Mouse (Mus musculus): ENCODE results near the gene Cpne5. TPM values are rescaled to one million over a fixed set of nuclear protein-coding genes. Genes with fewer than 3 reads are reported as not detected.

Cpne5 gene
- total and polyA plus RNA-seq, 2 experiments = not detected

DNA sequence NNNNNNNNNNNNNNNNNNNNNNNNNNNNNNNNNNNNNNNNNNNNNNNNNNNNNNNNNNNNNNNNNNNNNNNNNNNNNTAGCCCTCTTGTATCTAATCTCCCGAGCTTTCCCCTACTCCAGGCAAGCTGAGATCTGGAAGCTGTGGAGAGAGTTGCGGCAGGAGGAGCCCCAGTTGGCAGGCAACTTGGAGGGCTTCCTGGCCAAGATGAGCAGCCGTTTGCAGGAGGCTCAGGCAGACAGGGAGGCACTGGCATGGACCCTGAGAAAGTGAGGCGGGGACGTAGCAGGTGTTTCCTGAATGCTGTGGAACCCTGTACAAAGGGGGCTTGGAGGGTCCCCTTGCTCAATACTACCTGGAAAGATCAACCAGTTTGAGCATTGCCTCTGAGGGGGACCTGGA is 102.9 kb downstream of the Cpne5 start:
- no peaks in the 10 kb centered on the region for H3K36me3 ChIP-seq (ENCODE audit: control insufficient read depth, insufficient read depth, low read length)
- no peak overlapping the region for H3K4me3 ChIP-seq (ENCODE audit: insufficient read depth, low read depth, low read length)
- no peaks in the 10 kb centered on the region for H3K27me3 ChIP-seq (ENCODE audit: control insufficient read depth, insufficient read depth, low read length)
- no peak overlapping the region for H3K27ac ChIP-seq (replicated peaks; ENCODE audit: insufficient read depth, low read depth, low read length)
- WGBS = 68% methylated on average over 5 of the region's 5 CpGs
- H3K9ac ChIP-seq (ENCODE audit: low read depth, low read length) = no peak overlapping the region
- no peak for TF ChIP-seq POLR2A (IDR thresholded peaks at IDR 0.05; ENCODE audit: extremely low read depth, insufficient read depth, low read length)
- no peak for TF ChIP-seq CTCF (IDR thresholded peaks at IDR 0.05; ENCODE audit: low read depth, low read length)
- no peaks in the 10 kb centered on the region for H3K79me2 ChIP-seq (ENCODE audit: control insufficient read depth, insufficient read depth, low read length)
- DNase-seq (ENCODE audit: extremely low read depth, low read depth, low spot score) = no peak
- peaks cover 6% of the 10 kb centered on the region for H3K4me1 ChIP-seq (ENCODE audit: control insufficient read depth, insufficient read depth, low read length)

DNA sequence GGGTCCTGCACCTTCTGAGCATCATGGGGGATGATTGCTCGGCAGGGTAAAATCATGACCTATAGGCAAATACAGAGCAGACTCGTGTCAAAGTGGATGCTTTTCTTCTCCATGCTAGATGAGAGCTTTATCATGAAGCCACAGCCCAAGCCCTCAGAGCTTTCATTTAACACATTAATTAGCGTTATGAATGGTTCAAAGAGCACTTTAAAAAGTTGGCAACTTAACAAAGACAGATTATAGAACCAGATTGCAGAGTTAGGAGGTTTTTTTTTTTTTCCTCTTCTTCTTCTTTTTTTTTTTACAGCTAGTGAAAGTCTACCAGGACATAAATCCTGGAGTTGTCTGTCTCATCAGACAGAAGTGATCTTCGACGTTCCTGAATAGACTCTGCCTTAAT is 108.6 kb downstream of the Cpne5 start:
- no peaks in the 10 kb centered on the region for H3K27me3 ChIP-seq (ENCODE audit: control insufficient read depth, insufficient read depth, low read length)
- no peak overlapping the region for H3K9ac ChIP-seq (ENCODE audit: low read depth, low read length)
- no peaks in the 10 kb centered on the region for H3K79me2 ChIP-seq (ENCODE audit: control insufficient read depth, insufficient read depth, low read length)
- TF ChIP-seq CTCF (IDR thresholded peaks at IDR 0.05; ENCODE audit: low read depth, low read length) (no peak), POLR2A (IDR thresholded peaks at IDR 0.05; ENCODE audit: extremely low read depth, insufficient read depth, low read length) (no peak)
- no peak overlapping the region for H3K27ac ChIP-seq (replicated peaks; ENCODE audit: insufficient read depth, low read depth, low read length)
- H3K4me3 ChIP-seq (ENCODE audit: insufficient read depth, low read depth, low read length) = no peak overlapping the region
- DNase-seq (ENCODE audit: extremely low read depth, low read depth, low spot score) = no peak
- H3K36me3 ChIP-seq (ENCODE audit: control insufficient read depth, insufficient read depth, low read length) = no peaks in the 10 kb centered on the region
- 82% methylated on average over 5 of the region's 5 CpGs for WGBS
- H3K4me1 ChIP-seq (ENCODE audit: control insufficient read depth, insufficient read depth, low read length) = no peaks in the 10 kb centered on the region

DNA sequence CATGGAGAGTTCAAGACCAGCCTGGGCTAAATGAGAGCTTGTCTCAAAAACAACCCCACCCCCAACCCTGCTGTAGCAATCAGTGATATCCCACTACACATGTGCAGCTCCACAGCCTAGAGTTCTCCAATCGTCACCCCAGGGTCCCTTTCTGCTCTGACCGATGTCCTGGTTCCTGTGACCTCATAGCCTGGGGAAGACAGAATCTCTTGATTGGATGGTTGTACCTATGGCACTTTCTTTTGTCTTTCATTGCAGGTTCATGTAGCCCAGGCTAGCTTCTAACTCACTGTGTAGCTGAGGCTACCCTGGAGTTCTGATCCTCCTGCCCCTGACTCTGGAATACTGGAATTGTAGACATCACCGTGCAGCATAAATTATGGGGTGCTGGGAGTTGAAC is 111.4 kb downstream of the Cpne5 start:
- Histone ChIP-seq H3K27me3 (ENCODE audit: control insufficient read depth, insufficient read depth, low read length) (no peaks in the 10 kb centered on the region), H3K36me3 (ENCODE audit: control insufficient read depth, insufficient read depth, low read length) (no peaks in the 10 kb centered on the region), H3K79me2 (ENCODE audit: control insufficient read depth, insufficient read depth, low read length) (no peaks in the 10 kb centered on the region), H3K4me3 (ENCODE audit: insufficient read depth, low read depth, low read length) (no peak overlapping the region), H3K4me1 (ENCODE audit: control insufficient read depth, insufficient read depth, low read length) (peaks cover 10% of the 10 kb centered on the region), H3K9ac (ENCODE audit: low read depth, low read length) (no peak overlapping the region), H3K27ac (replicated peaks; ENCODE audit: insufficient read depth, low read depth, low read length) (no peak overlapping the region)
- TF ChIP-seq CTCF (IDR thresholded peaks at IDR 0.05; ENCODE audit: low read depth, low read length) (no peak), POLR2A (IDR thresholded peaks at IDR 0.05; ENCODE audit: extremely low read depth, insufficient read depth, low read length) (no peak)
- no peak for DNase-seq (ENCODE audit: extremely low read depth, low read depth, low spot score)
- WGBS = 92% methylated on average over 3 of the region's 3 CpGs

DNA sequence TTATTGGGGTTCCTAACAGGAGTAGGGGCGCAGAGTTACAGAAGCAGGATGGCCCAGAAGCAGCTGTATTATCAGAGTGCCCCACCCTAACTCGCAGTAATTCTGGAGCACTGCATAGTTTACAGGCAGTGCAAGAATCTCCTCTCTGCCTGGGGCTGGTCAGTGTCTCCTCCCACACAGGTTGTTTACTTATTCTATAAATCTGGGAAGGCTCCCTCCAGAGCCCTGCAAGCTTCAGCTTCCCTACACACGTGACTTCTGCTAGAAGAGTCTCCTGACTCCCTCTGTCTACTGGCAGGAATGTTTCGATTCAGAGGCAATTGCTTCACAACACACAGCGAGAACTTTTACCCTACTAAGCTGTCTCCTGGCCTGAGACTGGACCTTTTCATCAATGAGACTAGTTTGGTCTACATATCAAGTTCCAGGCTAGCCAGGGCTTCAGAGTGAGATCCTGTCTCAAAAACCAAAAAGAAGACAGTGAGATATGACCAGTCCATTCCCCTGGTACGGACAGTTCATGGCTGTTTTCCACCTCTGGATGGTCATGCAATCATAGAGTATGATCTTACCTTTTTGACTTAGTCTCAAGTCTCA is 114.3 kb downstream of the Cpne5 start:
- peaks cover 10% of the 10 kb centered on the region for H3K4me1 ChIP-seq (ENCODE audit: control insufficient read depth, insufficient read depth, low read length)
- no peaks in the 10 kb centered on the region for H3K27me3 ChIP-seq (ENCODE audit: control insufficient read depth, insufficient read depth, low read length)
- 26% methylated on average over 6 of the region's 6 CpGs for WGBS
- no peaks in the 10 kb centered on the region for H3K79me2 ChIP-seq (ENCODE audit: control insufficient read depth, insufficient read depth, low read length)
- H3K36me3 ChIP-seq (ENCODE audit: control insufficient read depth, insufficient read depth, low read length) = no peaks in the 10 kb centered on the region
- no peak overlapping the region for H3K27ac ChIP-seq (replicated peaks; ENCODE audit: insufficient read depth, low read depth, low read length)
- H3K4me3 ChIP-seq (ENCODE audit: insufficient read depth, low read depth, low read length) = no peak overlapping the region
- TF ChIP-seq CTCF (IDR thresholded peaks at IDR 0.05; ENCODE audit: low read depth, low read length) (no peak), POLR2A (IDR thresholded peaks at IDR 0.05; ENCODE audit: extremely low read depth, insufficient read depth, low read length) (no peak)
- peak; percentile 87 for DNase-seq (ENCODE audit: extremely low read depth, low read depth, low spot score)
- no peak overlapping the region for H3K9ac ChIP-seq (ENCODE audit: low read depth, low read length)

DNA sequence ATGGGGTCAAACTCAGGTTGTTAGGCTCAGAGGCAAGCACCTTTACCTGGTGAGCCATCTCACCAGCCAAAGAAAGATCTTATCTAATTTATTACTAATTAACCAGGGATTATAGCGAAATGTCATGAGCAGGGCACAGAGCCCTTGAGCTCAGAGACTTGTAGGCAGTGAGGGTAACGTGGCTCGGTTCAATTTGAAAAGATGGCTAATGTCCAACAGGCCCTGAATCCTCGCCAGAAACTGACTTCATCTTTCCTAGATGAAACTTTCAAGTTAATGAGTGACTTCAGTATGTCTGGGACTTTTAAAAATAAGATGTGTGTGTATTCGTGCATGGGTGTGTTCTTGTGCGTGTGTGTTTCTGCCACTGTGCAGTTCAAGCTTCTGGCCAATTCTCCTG is 115.2 kb downstream of the Cpne5 start:
- H3K36me3 ChIP-seq (ENCODE audit: control insufficient read depth, insufficient read depth, low read length) = no peaks in the 10 kb centered on the region
- H3K4me1 ChIP-seq (ENCODE audit: control insufficient read depth, insufficient read depth, low read length) = peaks cover 10% of the 10 kb centered on the region
- no peaks in the 10 kb centered on the region for H3K79me2 ChIP-seq (ENCODE audit: control insufficient read depth, insufficient read depth, low read length)
- 18% methylated on average over 6 of the region's 6 CpGs for WGBS
- no peak overlapping the region for H3K27ac ChIP-seq (replicated peaks; ENCODE audit: insufficient read depth, low read depth, low read length)
- TF ChIP-seq CTCF (IDR thresholded peaks at IDR 0.05; ENCODE audit: low read depth, low read length) (no peak), POLR2A (IDR thresholded peaks at IDR 0.05; ENCODE audit: extremely low read depth, insufficient read depth, low read length) (no peak)
- no peaks in the 10 kb centered on the region for H3K27me3 ChIP-seq (ENCODE audit: control insufficient read depth, insufficient read depth, low read length)
- no peak overlapping the region for H3K9ac ChIP-seq (ENCODE audit: low read depth, low read length)
- no peak overlapping the region for H3K4me3 ChIP-seq (ENCODE audit: insufficient read depth, low read depth, low read length)
- peak; percentile 98 for DNase-seq (ENCODE audit: extremely low read depth, low read depth, low spot score)

DNA sequence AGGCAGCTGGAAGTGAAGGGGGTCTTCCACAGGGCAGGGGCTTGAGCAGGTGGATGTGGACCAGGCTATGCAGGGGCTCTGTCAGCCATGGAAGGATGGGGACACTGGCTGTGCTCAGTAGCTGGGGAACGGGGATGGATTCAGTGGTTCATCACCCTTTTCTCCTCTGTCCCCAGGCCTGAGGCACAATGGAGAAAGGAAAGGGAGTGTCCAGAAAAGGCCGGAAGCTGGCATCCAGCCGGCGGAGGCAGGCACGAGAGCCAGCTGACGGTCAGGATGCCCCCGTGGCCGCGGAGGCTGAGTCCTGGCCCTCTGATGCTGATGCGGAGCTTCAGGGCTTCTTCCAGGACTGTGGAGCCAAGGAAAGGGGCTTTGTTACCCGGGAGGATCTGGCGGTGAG is 117.3 kb downstream of the Cpne5 start:
- Histone ChIP-seq H3K27ac (replicated peaks; ENCODE audit: insufficient read depth, low read depth, low read length) (no peak overlapping the region), H3K4me3 (ENCODE audit: insufficient read depth, low read depth, low read length) (no peak overlapping the region), H3K79me2 (ENCODE audit: control insufficient read depth, insufficient read depth, low read length) (no peaks in the 10 kb centered on the region), H3K4me1 (ENCODE audit: control insufficient read depth, insufficient read depth, low read length) (peaks cover 12% of the 10 kb centered on the region), H3K27me3 (ENCODE audit: control insufficient read depth, insufficient read depth, low read length) (no peaks in the 10 kb centered on the region), H3K36me3 (ENCODE audit: control insufficient read depth, insufficient read depth, low read length) (no peaks in the 10 kb centered on the region), H3K9ac (ENCODE audit: low read depth, low read length) (no peak overlapping the region)
- no peak for DNase-seq (ENCODE audit: extremely low read depth, low read depth, low spot score)
- TF ChIP-seq POLR2A (IDR thresholded peaks at IDR 0.05; ENCODE audit: extremely low read depth, insufficient read depth, low read length) = no peak
- WGBS = 71% methylated on average over 12 of the region's 12 CpGs

Measured in liver, adult 2 months (tissue).